Mouse (Mus musculus): Measurements from ENCODE around the gene Fer1l4. TPM values are rescaled to one million over a fixed set of nuclear protein-coding genes. Genes with fewer than 3 reads are reported as not detected.
A peak's percentile ranks its signal among the peaks of the same experiment; 100 is the strongest.

The Fer1l4 gene
- polyA plus RNA-seq, 1 experiment from 2014 or later, result 0.09 TPM

GRCm38 (mm10) chr2:156042903-156043302, 9.8 kb downstream of the Fer1l4 start:
- DNase-seq (no peak), ATAC-seq (ENCODE audit: low FRiP score, low TSS enrichment) (no peak)
- Histone ChIP-seq H3K27me3 (ENCODE audit: control insufficient read depth, insufficient read depth, low read length) (no peaks in the 10 kb centered on the region), H3K9ac (replicated peaks; ENCODE audit: low read length) (no peak overlapping the region), H3K36me3 (ENCODE audit: control insufficient read depth, insufficient read depth, low read length) (no peaks in the 10 kb centered on the region), H3K9me3 (ENCODE audit: control insufficient read depth, low read length) (no peaks in the 10 kb centered on the region), H3K4me2 (ENCODE audit: low read length) (no peak overlapping the region), H3K27ac (replicated peaks; ENCODE audit: low read depth, low read length) (no peak overlapping the region), H3K4me1 (ENCODE audit: control insufficient read depth, insufficient read depth, low read length) (no peaks in the 10 kb centered on the region), H3K4me3 (replicated peaks; ENCODE audit: low read depth, low read length) (no peak overlapping the region)
- WGBS, result 87% methylated on average over 8 of the region's 8 CpGs

DNA sequence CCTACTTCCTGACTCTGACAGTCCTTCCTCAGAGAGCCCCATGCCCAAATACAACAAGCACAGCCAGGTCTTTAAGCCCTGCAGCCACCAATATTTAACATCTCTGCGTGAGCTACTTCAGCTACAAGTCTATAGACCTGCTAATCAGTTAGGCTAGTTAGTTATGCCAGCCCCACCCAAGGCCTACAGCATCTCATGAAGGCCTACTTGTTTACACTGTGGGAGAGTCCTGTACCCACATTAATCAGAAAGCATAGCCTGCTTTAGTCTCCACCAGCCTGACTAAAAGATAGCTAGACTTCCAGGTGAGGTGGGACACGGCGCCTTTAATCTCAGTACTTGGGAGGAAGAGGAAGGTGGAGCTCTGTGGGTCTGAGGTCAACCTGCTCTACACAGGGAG, 13.4 kb downstream of the Fer1l4 start:
- Histone ChIP-seq H3K36me3 (ENCODE audit: control insufficient read depth, insufficient read depth, low read length) (no peaks in the 10 kb centered on the region), H3K4me2 (ENCODE audit: low read length) (no peak overlapping the region), H3K27ac (replicated peaks; ENCODE audit: low read depth, low read length) (no peak overlapping the region), H3K4me1 (ENCODE audit: control insufficient read depth, insufficient read depth, low read length) (no peaks in the 10 kb centered on the region), H3K9ac (replicated peaks; ENCODE audit: low read length) (no peak overlapping the region), H3K27me3 (ENCODE audit: control insufficient read depth, insufficient read depth, low read length) (no peaks in the 10 kb centered on the region), H3K9me3 (ENCODE audit: control insufficient read depth, low read length) (no peaks in the 10 kb centered on the region), H3K4me3 (replicated peaks; ENCODE audit: low read depth, low read length) (no peak overlapping the region)
- WGBS, result 92% methylated on average over 3 of the region's 3 CpGs
- no peak for DNase-seq
- ATAC-seq (ENCODE audit: low FRiP score, low TSS enrichment), result no peak

DNA sequence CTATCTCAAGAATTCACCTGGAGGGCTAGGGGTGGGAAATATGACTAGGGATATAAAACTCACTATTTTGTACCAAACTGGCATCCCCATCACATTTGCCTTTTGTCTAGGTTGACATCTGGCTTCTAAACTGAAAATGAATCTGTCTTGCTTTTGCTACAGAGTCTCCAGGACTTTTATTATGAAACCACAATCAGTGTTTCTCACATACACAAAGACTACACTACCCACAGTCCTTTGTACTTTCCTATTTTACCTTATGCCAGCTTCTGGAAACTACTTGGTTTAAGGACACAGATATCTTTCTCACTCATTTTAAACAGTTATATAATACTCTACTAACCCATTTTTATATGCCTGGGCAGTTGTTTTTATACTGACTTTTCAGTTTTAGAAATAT, 27.3 kb downstream of the Fer1l4 start:
- no peak overlapping the region for H3K9ac ChIP-seq (replicated peaks; ENCODE audit: low read length)
- no peak overlapping the region for H3K27ac ChIP-seq (replicated peaks; ENCODE audit: low read depth, low read length)
- DNase-seq (peak; percentile 13), ATAC-seq (ENCODE audit: low FRiP score, low TSS enrichment) (no peak)
- no peak overlapping the region for H3K4me2 ChIP-seq (ENCODE audit: low read length)
- H3K4me1 ChIP-seq (ENCODE audit: control insufficient read depth, insufficient read depth, low read length), result no peaks in the 10 kb centered on the region
- no peaks in the 10 kb centered on the region for H3K9me3 ChIP-seq (ENCODE audit: control insufficient read depth, low read length)
- 0 out of 2 replicates have a peak, but pooled peaks cover 2% of the 10 kb centered on the region for H3K36me3 ChIP-seq (ENCODE audit: control insufficient read depth, insufficient read depth, low read length)
- H3K4me3 ChIP-seq (replicated peaks; ENCODE audit: low read depth, low read length), result no peak overlapping the region
- no peaks in the 10 kb centered on the region for H3K27me3 ChIP-seq (ENCODE audit: control insufficient read depth, insufficient read depth, low read length)

DNA sequence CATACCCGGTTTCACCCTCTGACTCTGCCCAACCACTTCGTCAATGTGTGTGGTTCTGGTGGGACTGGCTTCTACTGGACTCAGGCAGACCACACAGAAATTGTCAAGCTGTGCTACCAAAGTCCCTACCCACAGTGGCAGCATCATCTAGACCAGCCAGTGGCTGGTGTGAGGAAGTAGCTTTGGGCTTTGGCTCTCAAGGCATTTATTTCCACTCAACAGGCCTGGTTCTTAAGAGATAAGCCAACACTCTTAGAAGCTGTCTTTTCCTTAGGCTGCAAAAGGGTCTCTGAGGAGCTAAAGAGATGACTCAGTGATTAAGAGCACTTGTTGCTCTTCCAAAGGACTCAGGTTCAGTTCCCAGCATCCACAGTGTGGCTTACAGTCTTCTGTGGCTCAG, 31.0 kb downstream of the Fer1l4 start:
- no peak overlapping the region for H3K4me3 ChIP-seq (replicated peaks; ENCODE audit: low read depth, low read length)
- no peak overlapping the region for H3K27ac ChIP-seq (replicated peaks; ENCODE audit: low read depth, low read length)
- H3K4me2 ChIP-seq (ENCODE audit: low read length), result no peak overlapping the region
- H3K9ac ChIP-seq (replicated peaks; ENCODE audit: low read length), result no peak overlapping the region
- DNase-seq (no peak), ATAC-seq (ENCODE audit: low FRiP score, low TSS enrichment) (no peak)
- WGBS, result 92% methylated on average over 2 of the region's 2 CpGs
- H3K4me1 ChIP-seq (ENCODE audit: control insufficient read depth, insufficient read depth, low read length), result no peaks in the 10 kb centered on the region
- H3K36me3 ChIP-seq (ENCODE audit: control insufficient read depth, insufficient read depth, low read length), result peaks cover 37% of the 10 kb centered on the region
- H3K27me3 ChIP-seq (ENCODE audit: control insufficient read depth, insufficient read depth, low read length), result no peaks in the 10 kb centered on the region
- no peaks in the 10 kb centered on the region for H3K9me3 ChIP-seq (ENCODE audit: control insufficient read depth, low read length)

- DNase-seq, result no peak
- ATAC-seq (ENCODE audit: low FRiP score, low TSS enrichment), result no peak
- no peaks in the 10 kb centered on the region for H3K9me3 ChIP-seq (ENCODE audit: control insufficient read depth, low read length)
- peaks cover 42% of the 10 kb centered on the region for H3K36me3 ChIP-seq (ENCODE audit: control insufficient read depth, insufficient read depth, low read length)
- H3K9ac ChIP-seq (replicated peaks; ENCODE audit: low read length), result no peak overlapping the region
- H3K4me3 ChIP-seq (replicated peaks; ENCODE audit: low read depth, low read length), result no peak overlapping the region
- no peak overlapping the region for H3K27ac ChIP-seq (replicated peaks; ENCODE audit: low read depth, low read length)
- 89% methylated on average over 8 of the region's 8 CpGs for WGBS
- H3K4me1 ChIP-seq (ENCODE audit: control insufficient read depth, insufficient read depth, low read length), result no peaks in the 10 kb centered on the region
- H3K4me2 ChIP-seq (ENCODE audit: low read length), result no peak overlapping the region
- H3K27me3 ChIP-seq (ENCODE audit: control insufficient read depth, insufficient read depth, low read length), result no peaks in the 10 kb centered on the region
Observed at GRCm38 (mm10) chr2:156021219-156021618, 31.5 kb downstream of the Fer1l4 start.

GRCm38 (mm10) chr2:156018106-156018505, 34.6 kb downstream of the Fer1l4 start:
- Histone ChIP-seq H3K4me3 (replicated peaks; ENCODE audit: low read depth, low read length) (no peak overlapping the region), H3K9ac (replicated peaks; ENCODE audit: low read length) (no peak overlapping the region), H3K27me3 (ENCODE audit: control insufficient read depth, insufficient read depth, low read length) (no peaks in the 10 kb centered on the region), H3K4me2 (ENCODE audit: low read length) (no peak overlapping the region), H3K9me3 (ENCODE audit: control insufficient read depth, low read length) (no peaks in the 10 kb centered on the region), H3K27ac (replicated peaks; ENCODE audit: low read depth, low read length) (no peak overlapping the region), H3K36me3 (ENCODE audit: control insufficient read depth, insufficient read depth, low read length) (peaks cover 73% of the 10 kb centered on the region), H3K4me1 (ENCODE audit: control insufficient read depth, insufficient read depth, low read length) (no peaks in the 10 kb centered on the region)
- ATAC-seq (ENCODE audit: low FRiP score, low TSS enrichment) (no peak), DNase-seq (no peak)
- WGBS, result 92% methylated on average over 3 of the region's 3 CpGs

GRCm38 (mm10) chr2:156007888-156008532, 44.7 kb downstream of the Fer1l4 start, which contains the start of the genes 6430550D23Rik and Ergic3:
TSS of gene 6430550D23Rik (minus strand) at chr2:156007977.
TSS of gene Ergic3 (plus strand) at chr2:156008045.
- Histone ChIP-seq H3K9me3 (ENCODE audit: control insufficient read depth, low read length) (no peaks in the 10 kb centered on the region), H3K4me2 (ENCODE audit: low read length) (peak within 1 kb of the TSS; percentile 73), H3K27me3 (ENCODE audit: control insufficient read depth, insufficient read depth, low read length) (no peaks in the 10 kb centered on the region), H3K4me3 (replicated peaks; ENCODE audit: low read depth, low read length) (peak within 1 kb of the TSS; percentile 87), H3K9ac (replicated peaks; ENCODE audit: low read length) (peak within 1 kb of the TSS; percentile 87), H3K27ac (replicated peaks; ENCODE audit: low read depth, low read length) (peak within 1 kb of the TSS; percentile 78), H3K4me1 (ENCODE audit: control insufficient read depth, insufficient read depth, low read length) (peaks cover 6% of the 10 kb centered on the region), H3K36me3 (ENCODE audit: control insufficient read depth, insufficient read depth, low read length) (peaks cover 32% of the 10 kb centered on the region)
- ATAC-seq (ENCODE audit: low FRiP score, low TSS enrichment) (peak; percentile 99), DNase-seq (peak; percentile 99)
- WGBS, result under 1% methylated on average over 45 of the region's 45 CpGs

- no peak for ATAC-seq (ENCODE audit: low FRiP score, low TSS enrichment)
- H3K9ac ChIP-seq (replicated peaks; ENCODE audit: low read length), result no peak overlapping the region
- H3K4me3 ChIP-seq (replicated peaks; ENCODE audit: low read depth, low read length), result no peak overlapping the region
- peaks cover 9% of the 10 kb centered on the region for H3K36me3 ChIP-seq (ENCODE audit: control insufficient read depth, insufficient read depth, low read length)
- H3K27me3 ChIP-seq (ENCODE audit: control insufficient read depth, insufficient read depth, low read length), result no peaks in the 10 kb centered on the region
- H3K9me3 ChIP-seq (ENCODE audit: control insufficient read depth, low read length), result no peaks in the 10 kb centered on the region
- peaks cover 6% of the 10 kb centered on the region for H3K4me1 ChIP-seq (ENCODE audit: control insufficient read depth, insufficient read depth, low read length)
- DNase-seq, result no peak
- WGBS, result 89% methylated on average over 4 of the region's 4 CpGs
- H3K27ac ChIP-seq (replicated peaks; ENCODE audit: low read depth, low read length), result no peak overlapping the region
- H3K4me2 ChIP-seq (ENCODE audit: low read length), result no peak overlapping the region
Observed at GRCm38 (mm10) chr2:156005393-156005792, 47.4 kb downstream of the Fer1l4 start.

DNA sequence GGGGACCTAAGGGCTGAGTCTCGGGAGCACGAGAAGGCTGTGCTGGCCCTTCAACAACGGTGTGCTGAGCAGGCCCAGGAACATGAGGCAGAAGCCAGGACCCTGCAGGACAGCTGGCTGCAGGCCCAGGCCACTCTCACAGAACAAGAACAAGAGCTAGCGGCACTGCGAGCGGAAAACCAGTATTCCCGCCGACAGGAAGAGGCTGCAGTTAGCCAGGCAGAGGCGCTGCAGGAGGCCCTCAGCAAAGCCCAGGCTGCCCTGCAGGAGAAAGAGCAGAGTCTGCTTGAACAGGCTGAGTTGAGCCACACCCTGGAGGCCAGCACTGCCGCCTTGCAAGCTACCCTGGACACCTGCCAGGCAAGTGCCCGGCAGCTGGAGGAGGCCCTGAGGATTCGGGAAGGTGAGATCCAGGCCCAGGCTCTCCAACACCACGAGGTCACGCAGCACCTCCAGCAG, 60.9 kb downstream of the Fer1l4 start:
- no peaks in the 10 kb centered on the region for H3K9me3 ChIP-seq (ENCODE audit: control insufficient read depth, low read length)
- H3K36me3 ChIP-seq (ENCODE audit: control insufficient read depth, insufficient read depth, low read length), result peaks cover 100% of the 10 kb centered on the region
- WGBS, result 83% methylated on average over 14 of the region's 14 CpGs
- no peak for ATAC-seq (ENCODE audit: low FRiP score, low TSS enrichment)
- H3K27me3 ChIP-seq (ENCODE audit: control insufficient read depth, insufficient read depth, low read length), result no peaks in the 10 kb centered on the region
- no peaks in the 10 kb centered on the region for H3K4me1 ChIP-seq (ENCODE audit: control insufficient read depth, insufficient read depth, low read length)
- no peak overlapping the region for H3K27ac ChIP-seq (replicated peaks; ENCODE audit: low read depth, low read length)
- H3K9ac ChIP-seq (replicated peaks; ENCODE audit: low read length), result no peak overlapping the region
- H3K4me2 ChIP-seq (ENCODE audit: low read length), result no peak overlapping the region
- peak; percentile 12 for DNase-seq
- no peak overlapping the region for H3K4me3 ChIP-seq (replicated peaks; ENCODE audit: low read depth, low read length)
